Mouse (Mus musculus) CH12.LX (cell line): ENCODE measurements around the gene Apom.
A peak's percentile ranks its signal among the peaks of the same experiment; 100 is the strongest.

Source experiments
- CTCF ChIP-seq, 2 experiments: IDR thresholded peaks in 1 of 2; conservative IDR thresholded peaks in 1 of 2; 2 replicates each; pipeline ENCODE4 v1.5.1; 2011 to 2012; ENCODE audit warnings: low read depth in 2 of 2, low read length in 2 of 2, improper control_type of control experiment in 1 of 2, inconsistent platforms in 1 of 2, mild to moderate bottlenecking in 1 of 2, moderate library complexity in 1 of 2
- EP300 ChIP-seq: IDR thresholded peaks from 2 replicates; pipeline ENCODE4 v1.6.1; 2011; ENCODE audit warnings: low read length, improper control_type of control experiment
- GABPA ChIP-seq: IDR thresholded peaks from 2 replicates; pipeline ENCODE4 v1.6.1; 2012; ENCODE audit warnings: low read depth, low read length, improper control_type of control experiment, inconsistent platforms; ENCODE audit not compliant: insufficient replicate concordance
- HCFC1 ChIP-seq: IDR thresholded peaks from 2 replicates; pipeline ENCODE4 v1.6.1; 2012; ENCODE audit warnings: low read depth, mild to moderate bottlenecking, inconsistent platforms, low read length, improper control_type of control experiment
- IRF4 ChIP-seq: IDR thresholded peaks from 2 replicates; pipeline ENCODE4 v1.6.1; 2014; ENCODE audit warnings: low read depth, mild to moderate bottlenecking, inconsistent platforms, low read length, improper control_type of control experiment
- KAT2A ChIP-seq: IDR thresholded peaks from 2 replicates; pipeline ENCODE4 v1.6.1; 2012; ENCODE audit warnings: low read length, improper control_type of control experiment, inconsistent platforms; ENCODE audit not compliant: insufficient replicate concordance
- MAFK ChIP-seq: IDR thresholded peaks from 2 replicates; pipeline ENCODE4 v1.6.1; 2011; ENCODE audit warnings: low read length, improper control_type of control experiment; ENCODE audit not compliant: insufficient replicate concordance
- TBP ChIP-seq: conservative IDR thresholded peaks from 2 replicates; pipeline ENCODE4 v1.6.1; 2011; ENCODE audit warnings: low read depth, low read length, improper control_type of control experiment
- USF1 ChIP-seq: IDR thresholded peaks from 2 replicates; pipeline ENCODE4 v1.6.1; 2014; ENCODE audit warnings: low read depth, mild to moderate bottlenecking, inconsistent platforms, low read length, improper control_type of control experiment
- ZMIZ1 ChIP-seq: IDR thresholded peaks from 2 replicates; pipeline ENCODE4 v1.6.1; 2012; ENCODE audit warnings: low read depth, mild to moderate bottlenecking, inconsistent platforms, low read length, improper control_type of control experiment
- ZNF384 ChIP-seq: IDR thresholded peaks from 2 replicates; pipeline ENCODE4 v1.6.1; 2012; ENCODE audit warnings: low read depth, low read length, improper control_type of control experiment, inconsistent platforms

DNA sequence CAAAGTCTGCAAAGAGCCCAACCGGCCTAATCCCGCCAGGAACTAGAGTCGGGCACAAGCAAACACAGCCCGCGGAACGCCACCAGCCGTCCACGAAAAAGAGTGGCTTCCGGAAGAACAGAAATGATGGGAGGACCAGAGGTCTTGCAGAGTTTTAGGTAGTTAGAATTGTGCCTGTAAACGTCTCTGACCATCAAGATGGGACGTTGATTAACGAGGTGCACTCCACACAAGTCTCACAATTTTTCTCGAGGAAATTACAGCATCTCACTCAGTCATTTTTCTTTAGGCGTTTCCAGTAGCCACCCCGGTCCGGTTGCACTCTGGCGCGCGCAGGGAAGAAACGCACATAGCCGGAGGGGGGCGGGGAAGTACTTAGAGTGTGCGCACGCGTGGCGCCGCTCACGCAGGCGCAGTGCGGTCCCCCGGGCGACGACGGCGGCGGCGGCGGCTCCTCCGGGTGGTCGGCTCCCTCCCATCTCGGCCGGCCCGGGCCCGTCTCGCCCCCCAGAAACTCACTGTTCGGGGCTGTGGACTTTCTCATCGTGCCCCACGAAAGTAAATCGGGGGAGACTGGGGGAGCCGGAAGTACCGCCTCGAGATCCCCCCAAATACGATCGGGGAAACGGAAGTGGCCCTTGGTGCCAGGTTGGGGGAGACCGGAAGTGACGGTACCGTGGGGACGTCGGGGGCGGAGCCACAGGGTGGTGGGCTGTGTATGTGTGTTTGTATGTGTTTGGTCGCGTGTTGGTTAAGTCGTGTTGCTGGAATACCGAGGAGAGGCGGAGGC, 3.1 kb upstream of the Apom start, which contains the start of gene Bag6:
- TF ChIP-seq CTCF (conservative IDR thresholded peaks at IDR 0.05 in 1 of 2, IDR thresholded peaks at IDR 0.05 in 1 of 2; ENCODE audit: low read depth in 2 of 2, low read length in 2 of 2) (peak in 1 of 2 experiments; percentile 42; a peak in 2 of 4 replicates), HCFC1 (peak; percentile 91), MAFK (no peak), IRF4 (peak; percentile 74), ZMIZ1 (peak; percentile 33; the same call in 1 of the 2 replicates), TBP (peak; percentile 86), EP300 (no peak), KAT2A (peak; percentile 90; the same call in 1 of the 2 replicates), ZNF384 (no peak), USF1 (no peak), GABPA (no peak; the same call in 1 of the 2 replicates)
